Mouse (Mus musculus): ENCODE data around the gene Dcdc2b.
A peak's percentile ranks its signal among the peaks of the same experiment; 100 is the strongest.

The Dcdc2b gene

DNA sequence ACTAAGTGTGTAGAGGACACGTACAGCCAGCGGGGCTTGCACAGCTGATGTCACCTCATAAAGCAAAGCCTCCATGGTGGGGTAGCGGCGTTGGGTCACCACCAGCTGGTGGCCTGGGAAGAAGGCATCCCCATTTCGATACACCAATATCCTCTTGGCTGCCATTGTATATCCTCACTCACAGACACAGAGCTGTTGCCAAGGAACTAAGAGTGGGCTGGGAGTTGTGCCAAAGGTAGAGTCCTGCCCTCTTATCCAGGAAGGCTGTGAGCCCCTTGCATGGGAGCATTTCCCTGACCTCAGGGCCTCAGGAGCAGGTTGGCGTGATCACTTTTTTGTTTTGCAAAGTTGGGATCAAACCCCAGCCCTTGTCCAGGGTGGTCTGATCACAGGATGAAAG is at the start of gene Dcdc2b:
TSS of gene Dcdc2b (minus strand) at position 165 of the 400 bp plus-strand sequence.
- DNase-seq (ENCODE audit: low spot score in 2 of 2) = no peak

DNA sequence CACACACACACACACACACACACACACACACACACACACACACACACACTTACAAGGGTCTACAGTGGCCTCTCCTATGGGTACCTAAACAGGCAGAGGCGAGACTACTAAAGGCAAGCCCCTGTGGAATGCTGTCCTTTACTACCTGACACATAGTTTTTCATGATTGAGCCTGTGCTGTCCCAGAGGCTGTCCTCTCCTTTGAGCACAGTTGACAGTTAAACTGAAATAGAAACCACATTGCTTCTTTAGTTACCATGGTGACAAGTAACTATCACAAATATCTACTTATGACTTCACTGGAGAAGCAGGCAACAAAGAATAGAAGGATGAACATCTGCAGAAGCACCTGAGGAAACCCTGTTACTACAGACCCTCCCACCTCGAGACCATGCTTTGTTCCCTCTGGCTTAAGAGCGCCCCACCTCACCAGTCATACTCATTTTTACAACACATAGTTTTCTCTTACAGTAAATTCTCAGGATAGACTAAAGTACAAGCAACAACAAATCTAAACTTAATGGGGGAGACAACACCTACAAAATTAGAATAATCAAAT is 48.3 kb upstream of the Dcdc2b start:
- no peak for DNase-seq (ENCODE audit: low spot score in 2 of 2)

DNA sequence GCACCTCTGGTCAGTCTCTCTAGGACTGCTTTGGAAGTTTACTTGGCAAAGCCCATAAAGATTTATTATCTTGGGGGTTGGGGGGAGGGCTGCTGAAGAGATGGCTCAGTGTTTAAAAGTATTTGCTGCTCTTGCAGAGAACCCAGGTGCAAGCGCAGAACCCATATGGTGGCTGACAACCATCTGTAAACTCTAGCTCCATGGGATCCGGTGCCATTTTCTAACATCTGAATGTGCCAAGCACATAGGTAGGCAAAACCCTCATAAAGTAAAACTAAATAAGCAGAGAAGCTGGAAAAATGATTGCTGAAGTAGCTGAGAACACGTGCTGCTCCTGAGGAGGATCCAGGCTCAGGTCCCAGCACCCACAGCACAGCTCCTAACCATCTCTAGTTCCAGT is 47.5 kb upstream of the Dcdc2b start:
- DNase-seq (ENCODE audit: low spot score in 2 of 2) = no peak

DNA sequence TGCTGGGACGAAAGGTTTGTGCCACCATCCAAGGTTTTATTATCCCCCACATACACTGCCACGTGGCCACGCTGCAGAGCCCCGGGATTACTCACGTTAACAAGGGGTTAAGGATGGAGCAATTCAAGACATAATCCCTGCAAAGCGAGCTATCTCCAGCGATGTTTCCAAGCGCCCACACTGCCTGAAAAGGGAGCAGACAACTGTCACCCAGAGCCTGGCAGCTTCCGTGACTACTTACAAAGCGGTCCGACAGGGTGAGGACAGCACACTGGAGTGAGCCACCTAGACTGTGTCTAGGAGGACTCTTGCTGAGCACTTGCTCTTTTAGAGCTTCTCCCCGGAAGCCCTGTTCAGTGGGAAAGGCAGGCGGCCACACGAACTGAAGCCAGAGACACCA is 40.7 kb upstream of the Dcdc2b start:
- DNase-seq (ENCODE audit: low spot score in 2 of 2) = no peak

GRCm38 (mm10) chr4:129650359-129650758 is 36.3 kb upstream of the Dcdc2b start:
- DNase-seq (ENCODE audit: low spot score in 2 of 2) = no peak

- DNase-seq (ENCODE audit: low spot score in 2 of 2) = no peak
These were observed 34.6 kb upstream of the Dcdc2b start for GRCm38 (mm10) chr4:129648656-129649055.

GRCm38 (mm10) chr4:129645204-129645603 is 31.1 kb upstream of the Dcdc2b start:
- no peak for DNase-seq (ENCODE audit: low spot score in 2 of 2)

- no peak for DNase-seq (ENCODE audit: low spot score in 2 of 2)
These were observed 27.7 kb upstream of the Dcdc2b start for GRCm38 (mm10) chr4:129641756-129642155.

DNA sequence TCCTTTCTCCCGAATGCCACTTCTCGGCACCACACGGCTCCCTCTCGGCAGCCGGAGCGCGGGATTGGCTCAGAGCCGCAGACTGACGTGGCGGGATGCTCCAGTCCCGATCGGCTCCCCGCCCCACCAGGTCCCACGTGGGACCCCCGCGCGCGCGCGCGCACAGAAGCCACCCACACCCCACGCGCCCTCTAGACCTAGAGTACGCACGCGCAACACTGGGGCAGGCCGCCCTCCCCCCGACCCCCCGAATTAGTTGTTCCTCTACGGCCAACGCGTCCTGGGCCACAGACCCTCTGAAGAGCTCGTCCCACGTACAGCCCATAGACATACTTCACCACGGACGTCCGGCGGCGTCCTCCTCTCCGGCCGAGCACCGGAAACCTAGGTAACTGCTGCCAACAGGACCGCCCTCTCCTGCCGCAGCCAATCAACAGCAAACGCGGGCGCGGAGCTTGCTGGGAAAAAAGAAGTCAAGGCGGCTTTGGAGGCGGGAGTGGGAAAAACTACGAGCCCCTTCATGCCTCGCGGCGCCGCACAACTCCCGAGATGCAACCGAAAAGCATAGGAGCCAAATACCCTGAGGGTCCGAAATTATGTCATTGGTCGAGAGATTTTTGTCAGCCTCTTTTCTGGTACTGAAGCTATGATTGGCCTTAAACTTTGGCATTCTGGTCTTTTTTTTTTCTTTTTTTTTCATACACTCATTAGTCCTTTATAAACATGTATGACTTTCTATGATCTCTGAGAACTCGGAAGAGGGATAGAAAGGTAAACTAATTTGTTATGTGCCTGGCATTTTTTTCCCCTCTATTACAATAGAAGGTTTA is 26.8 kb upstream of the Dcdc2b start, which contains the start of gene Txlna:
TSS of gene Txlna (minus strand) at position 428 of the 830 bp plus-strand sequence.
- DNase-seq (ENCODE audit: low spot score in 2 of 2) = peak; percentile 96 to 97

GRCm38 (mm10) chr4:129640101-129640637 is 26.1 kb upstream of the Dcdc2b start:
- DNase-seq (ENCODE audit: low spot score in 2 of 2) = no peak

DNA sequence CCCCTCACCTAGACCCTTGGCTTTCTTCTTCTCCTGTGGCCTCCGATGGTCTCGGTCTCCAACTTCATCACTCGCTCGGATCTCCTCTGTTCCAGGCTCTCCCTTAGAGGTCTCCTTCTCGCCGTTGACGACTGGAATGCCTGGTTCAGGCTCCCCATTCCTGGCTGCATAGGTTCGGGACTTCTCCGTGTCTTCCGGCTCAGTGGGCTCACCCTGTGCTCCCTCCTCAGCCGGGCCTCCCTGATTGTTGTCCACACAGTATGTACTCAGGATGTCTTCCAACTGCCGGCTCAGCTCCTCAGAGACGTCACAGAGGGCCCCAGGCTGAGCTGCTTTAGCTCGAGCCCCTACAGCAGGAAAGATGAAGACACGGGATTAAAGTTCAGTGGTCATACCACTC is 25.2 kb upstream of the Dcdc2b start:
- DNase-seq (ENCODE audit: low spot score in 2 of 2) = no peak

DNA sequence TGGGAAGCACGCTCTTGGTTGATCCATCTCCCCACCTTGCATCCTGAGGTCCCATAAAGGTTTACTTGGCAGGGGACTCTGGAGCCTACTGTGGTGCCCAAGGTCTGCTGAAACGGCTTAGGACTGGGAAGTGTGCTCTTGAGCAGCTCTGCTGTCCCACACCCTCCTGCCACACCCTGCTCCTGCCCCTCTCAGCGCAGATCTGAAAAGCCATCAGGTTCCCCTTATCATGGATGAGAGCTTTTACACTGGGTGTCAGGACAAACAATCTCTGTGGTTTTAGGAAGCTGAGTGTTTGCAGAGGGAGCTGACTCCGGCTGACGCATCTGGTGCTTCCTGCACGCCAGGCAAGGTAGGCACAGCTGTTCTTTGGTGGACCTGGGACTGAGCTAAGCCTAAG is 19.8 kb upstream of the Dcdc2b start:
- no peak for DNase-seq (ENCODE audit: low spot score in 2 of 2)

GRCm38 (mm10) chr4:129631867-129632266 is 17.8 kb upstream of the Dcdc2b start:
- DNase-seq (ENCODE audit: low spot score in 2 of 2) = no peak

DNA sequence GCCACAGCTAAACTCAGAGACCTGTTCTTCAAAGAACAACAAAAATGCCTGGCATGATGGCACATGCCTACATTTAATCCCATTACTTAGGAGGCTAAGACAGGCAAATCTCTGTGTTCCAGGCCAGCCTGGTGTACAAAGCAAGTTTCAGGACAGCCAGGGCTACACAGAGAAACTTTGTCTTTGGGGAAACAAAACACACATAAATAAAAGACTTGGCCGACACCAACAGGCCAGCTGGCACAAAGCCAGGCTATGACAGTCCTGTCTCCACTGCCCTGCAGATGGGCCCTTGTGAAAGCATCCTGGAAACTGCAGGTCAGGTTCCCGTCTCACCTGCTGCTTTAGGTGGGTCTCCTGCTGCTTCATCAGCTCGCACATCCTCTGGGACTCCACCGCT is 16.9 kb upstream of the Dcdc2b start:
- DNase-seq (ENCODE audit: low spot score in 2 of 2) = no peak

DNA sequence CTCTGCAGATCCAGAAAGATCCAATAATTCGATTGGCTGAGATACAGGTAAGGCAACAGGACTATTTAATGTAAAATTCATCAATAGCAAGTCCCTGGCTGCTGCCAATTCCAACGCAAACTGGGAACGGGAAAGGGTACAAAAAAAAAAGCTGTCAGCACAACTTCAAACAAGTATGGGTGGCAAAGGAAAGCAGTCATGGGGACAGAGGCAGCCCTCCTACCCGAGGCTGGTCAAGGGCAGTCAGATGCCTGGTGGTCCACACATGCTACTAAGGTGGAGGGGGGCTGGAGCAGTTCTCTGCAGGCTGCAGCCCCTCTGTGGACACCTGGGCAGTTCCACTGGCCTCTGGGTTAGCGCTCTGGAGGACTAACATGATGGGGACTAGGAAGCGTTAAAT is 12.0 kb upstream of the Dcdc2b start:
- DNase-seq (ENCODE audit: low spot score in 2 of 2) = no peak

DNA sequence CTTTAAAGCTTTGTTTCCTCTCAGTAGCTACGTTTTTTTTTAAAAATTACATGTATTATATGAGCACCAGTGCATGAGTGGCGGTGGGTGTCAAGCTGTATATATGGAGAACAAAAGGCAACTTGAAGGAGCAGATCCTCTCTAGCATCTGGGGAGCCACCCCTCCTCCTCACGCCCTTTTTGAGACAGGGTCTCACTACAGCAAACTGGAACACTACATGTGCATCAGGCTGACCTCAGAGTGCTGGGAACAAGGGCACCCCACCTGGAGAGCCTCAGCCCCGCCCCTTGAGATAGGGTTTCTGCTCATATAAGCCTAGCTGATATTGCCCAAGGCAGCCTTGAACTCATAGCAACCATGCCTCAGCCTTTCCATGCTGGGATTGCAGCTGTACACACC is 11.4 kb upstream of the Dcdc2b start:
- DNase-seq (ENCODE audit: low spot score in 2 of 2) = no peak

GRCm38 (mm10) chr4:129625029-129625370 is 10.9 kb upstream of the Dcdc2b start:
- peak; percentile 77 to 89 for DNase-seq (ENCODE audit: low spot score in 2 of 2)

DNA sequence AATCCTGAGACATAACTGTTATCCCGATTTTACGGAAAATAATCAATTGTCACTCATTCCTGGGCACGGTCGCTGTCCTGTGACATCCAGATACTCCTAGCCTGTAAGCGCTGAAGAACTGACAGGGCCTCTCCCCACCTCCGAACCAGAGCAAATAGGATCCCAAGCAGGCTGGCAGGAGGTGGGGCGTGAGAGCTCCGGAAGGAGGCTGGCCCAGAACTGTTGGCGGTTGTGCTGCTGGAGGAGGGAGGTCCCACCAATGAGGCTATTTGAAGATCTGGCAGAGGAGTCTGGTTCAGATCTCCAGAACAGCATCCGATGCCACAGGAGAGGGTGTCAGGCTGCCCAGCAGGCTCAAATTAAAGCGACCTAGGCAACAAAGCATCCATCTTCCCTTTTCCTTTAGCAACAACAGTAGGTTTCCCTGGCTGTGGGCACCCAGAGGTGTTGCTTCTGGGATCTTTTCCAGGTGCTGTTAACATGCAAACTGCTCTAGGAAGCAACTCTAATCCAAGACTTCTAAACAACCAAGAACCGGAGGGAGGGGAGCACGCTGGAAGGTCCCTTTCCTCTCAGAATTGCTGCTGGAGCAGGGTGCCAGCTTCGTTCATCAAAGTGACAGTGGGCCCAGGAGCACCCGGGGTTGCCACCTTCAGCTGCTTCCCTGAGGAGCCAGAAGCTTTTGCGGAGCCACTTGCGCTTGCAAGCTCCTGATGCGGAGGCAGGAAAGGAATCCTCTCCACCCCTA is 10.4 kb upstream of the Dcdc2b start:
- DNase-seq (ENCODE audit: low spot score in 2 of 2) = peak; percentile 83 to 85

DNA sequence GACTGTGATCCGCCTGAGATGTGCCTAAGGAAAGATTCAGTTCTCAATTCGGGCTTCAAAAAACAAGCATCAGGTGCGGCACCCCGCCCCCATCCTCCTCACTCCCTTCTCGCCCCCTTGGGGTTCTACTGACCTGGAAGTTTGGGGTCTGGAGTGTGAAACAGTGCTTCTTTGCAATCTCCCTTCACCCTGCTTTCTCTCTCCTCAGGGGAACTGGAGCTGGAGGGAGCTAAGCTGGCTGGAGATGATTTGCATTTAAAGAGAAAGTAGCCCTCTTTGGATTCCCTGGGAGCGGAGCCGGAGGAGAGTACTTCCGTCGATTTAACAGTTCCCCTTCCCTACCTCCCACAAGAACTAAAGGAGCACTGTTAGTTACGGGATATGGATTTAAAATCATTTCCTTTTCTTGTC is 9.6 kb upstream of the Dcdc2b start, which contains the start of gene Ccdc28b:
TSS of gene Ccdc28b (minus strand) at position 267 of the 411 bp plus-strand sequence.
- no peak for DNase-seq (ENCODE audit: low spot score in 2 of 2)

- no peak for DNase-seq (ENCODE audit: low spot score in 2 of 2)
These were observed 8.9 kb upstream of the Dcdc2b start for GRCm38 (mm10) chr4:129622803-129623535.

DNA sequence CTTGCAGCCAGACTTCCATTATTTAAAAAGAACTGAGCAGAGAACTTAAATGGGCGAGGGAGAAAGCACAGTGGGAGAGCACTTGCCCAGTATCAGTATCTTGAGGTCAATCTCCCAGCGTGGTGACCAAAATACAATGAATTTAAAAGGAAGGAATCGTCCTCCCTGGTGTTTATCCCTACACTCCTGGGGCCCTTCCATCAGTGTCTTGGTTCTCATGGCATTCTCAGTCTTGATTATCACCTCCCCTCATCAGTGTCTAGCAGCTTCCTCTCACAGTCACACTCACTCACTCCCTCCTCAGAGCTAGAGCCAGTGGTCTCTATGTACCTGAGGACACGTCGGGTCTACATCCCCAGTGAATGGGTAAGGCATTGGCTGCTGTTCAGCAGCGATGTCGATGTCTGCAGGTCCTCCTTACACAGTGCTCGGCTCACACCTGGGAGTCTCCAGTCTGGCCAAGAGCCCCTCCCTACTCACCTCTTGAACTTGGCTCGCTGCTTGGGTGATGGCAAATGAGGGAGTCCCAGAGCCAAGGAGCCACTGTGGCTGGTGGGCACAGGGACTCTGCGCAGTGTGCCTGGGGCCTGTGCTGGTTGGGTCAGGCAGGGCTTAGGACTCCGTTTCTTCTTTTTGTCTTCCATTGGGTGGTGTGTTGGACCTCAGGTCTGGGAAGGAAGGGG is 8.2 kb upstream of the Dcdc2b start:
- DNase-seq (ENCODE audit: low spot score in 2 of 2) = no peak

All from spleen, postnatal 4 days (tissue).